Mouse (Mus musculus) intestine, embryonic 14.5 days (tissue): ENCODE results near the gene Zranb1. TPM values are rescaled to one million over a fixed set of nuclear protein-coding genes. Genes with fewer than 3 reads are reported as not detected.

Experiments
- ATAC-seq: fragments of 200-750 bp; cut with Nextera tagmentation; replicated peaks from 2 replicates; pipeline ENCODE4 v1.8.0; 2017; ENCODE audit warnings: low read depth, moderate number of reproducible peaks, moderate TSS enrichment, moderate library complexity; ENCODE audit not compliant: low FRiP score, low TSS enrichment
- DNase-seq: peaks from one replicate; pipeline ENCODE4 v3.0.0-alpha.2; 2018; ENCODE audit warnings: low spot score
- H3K27ac ChIP-seq: fragments of 300-500 bp; sonication (generic); 2 replicates; pipeline ENCODE4 v1.5.1; 2014; ENCODE audit warnings: low read depth, mild to moderate bottlenecking, control low read depth
- H3K27me3 ChIP-seq: fragments of 300-500 bp; sonication (generic); replicated peaks from 2 replicates; pipeline ENCODE4 v1.6.1; 2014; ENCODE audit warnings: low read length, control low read depth; ENCODE audit not compliant: control insufficient read depth, insufficient read depth
- H3K36me3 ChIP-seq: fragments of 300-500 bp; sonication (generic); 2 replicates; pipeline ENCODE4 v1.6.1; 2014; ENCODE audit warnings: low read length, control low read depth; ENCODE audit not compliant: control insufficient read depth, insufficient read depth
- H3K4me1 ChIP-seq: fragments of 300-500 bp; sonication (generic); replicated peaks from 2 replicates; pipeline ENCODE4 v1.6.1; 2014; ENCODE audit warnings: low read length, control low read depth, mixed read lengths; ENCODE audit not compliant: control insufficient read depth, insufficient read depth
- H3K4me2 ChIP-seq: fragments of 300-500 bp; sonication (generic); 2 replicates; pipeline ENCODE4 v1.6.1; 2014; ENCODE audit warnings: low read length
- H3K4me3 ChIP-seq: fragments of 300-500 bp; sonication (generic); 2 replicates; pipeline ENCODE4 v1.5.1; 2014; ENCODE audit warnings: low read depth, low read length, control low read depth, mixed read lengths
- H3K9ac ChIP-seq: fragments of 300-500 bp; sonication (generic); 2 replicates; pipeline ENCODE4 v1.6.1; 2014; ENCODE audit warnings: mild to moderate bottlenecking, low read length
- H3K9me3 ChIP-seq: fragments of 300-500 bp; sonication (generic); 2 replicates; pipeline ENCODE4 v1.6.1; 2016; ENCODE audit warnings: low read length, control low read depth; ENCODE audit not compliant: control insufficient read depth
- WGBS: fragments of 180-500 bp; shearing (Covaris S2); extraction: QIAGEN DNeasy Blood & Tissue Kit; methylation state at CpG from one replicate; pipeline ENCODE4 v1.1.7; 2014; 5-methylcytosine and 5-hydroxymethylcytosine counted together
- polyA plus RNA-seq: library from polyadenylated mRNA; unstranded; fragments of >200 nt; fragmentation: Nextera tagmentation; extraction: Ambion mirVana; gene quantifications from 2 replicates; pipeline ENCODE4 v1.2.1, GENCODE M21; 2014

Zranb1 gene
- polyA plus RNA-seq, 1 experiment from 2014 or later = 15.3 TPM

DNA sequence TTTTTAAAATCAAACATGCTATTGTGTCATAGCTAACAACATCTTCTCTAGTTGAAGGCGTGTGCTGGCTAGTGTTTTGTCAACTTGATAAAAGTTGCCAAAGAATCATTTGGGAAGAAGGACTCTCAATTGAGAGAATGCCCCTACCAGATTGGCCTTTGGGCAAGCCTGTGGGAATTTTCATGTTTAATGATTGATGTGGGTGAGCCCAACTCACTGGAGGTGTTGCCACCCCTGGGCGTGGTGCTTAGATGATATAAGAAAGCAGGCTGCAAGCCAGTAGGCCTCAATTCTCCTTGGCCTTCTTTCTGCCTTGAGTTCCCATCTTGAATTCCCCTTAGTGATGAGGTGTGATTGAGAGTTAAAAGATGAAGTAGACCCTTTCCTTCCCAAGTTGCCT, 47.0 kb downstream of the Zranb1 start:
- Histone ChIP-seq H3K9ac (no peak overlapping the region), H3K27ac (no peak overlapping the region), H3K36me3 (peaks cover 57% of the 10 kb centered on the region), H3K27me3 (no peaks in the 10 kb centered on the region), H3K4me1 (no peaks in the 10 kb centered on the region), H3K9me3 (no peaks in the 10 kb centered on the region), H3K4me2 (no peak overlapping the region), H3K4me3 (no peak overlapping the region)
- WGBS = 92% methylated on average over 2 of the region's 2 CpGs
- DNase-seq = no peak
- ATAC-seq = no peak

- no peak for ATAC-seq
- no peak for DNase-seq
Measured at GRCm38 (mm10) chr7:132982639-132983038, 51.7 kb downstream of the Zranb1 start.

GRCm38 (mm10) chr7:132989839-132990238, 58.9 kb downstream of the Zranb1 start:
- Histone ChIP-seq H3K9ac (no peak overlapping the region), H3K4me3 (no peak overlapping the region), H3K36me3 (peaks cover 86% of the 10 kb centered on the region), H3K27me3 (no peaks in the 10 kb centered on the region), H3K27ac (no peak overlapping the region), H3K9me3 (no peaks in the 10 kb centered on the region), H3K4me2 (no peak overlapping the region), H3K4me1 (no peaks in the 10 kb centered on the region)
- ATAC-seq = no peak
- DNase-seq = no peak
- WGBS = 74% methylated on average over 5 of the region's 5 CpGs

More at GRCm38 (mm10) chr7:132982639-132983038, 51.7 kb downstream of the Zranb1 start:
- H3K9ac ChIP-seq = no peak overlapping the region
- H3K4me2 ChIP-seq = no peak overlapping the region
- H3K4me3 ChIP-seq = no peak overlapping the region
- H3K36me3 ChIP-seq = peaks cover 63% of the 10 kb centered on the region
- no peak overlapping the region for H3K27ac ChIP-seq
- H3K9me3 ChIP-seq = no peaks in the 10 kb centered on the region
- no peaks in the 10 kb centered on the region for H3K27me3 ChIP-seq
- 79% methylated on average over 3 of the region's 3 CpGs for WGBS
- H3K4me1 ChIP-seq = no peaks in the 10 kb centered on the region

GRCm38 (mm10) chr7:132991240-132991900, 60.4 kb downstream of the Zranb1 start:
- Histone ChIP-seq H3K9me3 (no peaks in the 10 kb centered on the region), H3K4me3 (no peak overlapping the region), H3K9ac (no peak overlapping the region), H3K27me3 (no peaks in the 10 kb centered on the region), H3K27ac (no peak overlapping the region), H3K4me2 (no peak overlapping the region), H3K36me3 (peaks cover 86% of the 10 kb centered on the region), H3K4me1 (no peaks in the 10 kb centered on the region)
- ATAC-seq (no peak), DNase-seq (no peak)
- WGBS = 85% methylated on average over 14 of the region's 14 CpGs

GRCm38 (mm10) chr7:132992967-132993615, 62.1 kb downstream of the Zranb1 start:
- no peak for DNase-seq
- Histone ChIP-seq H3K27me3 (no peaks in the 10 kb centered on the region), H3K4me2 (no peak overlapping the region), H3K27ac (no peak overlapping the region), H3K9me3 (no peaks in the 10 kb centered on the region), H3K4me3 (no peak overlapping the region), H3K36me3 (peaks cover 94% of the 10 kb centered on the region), H3K9ac (no peak overlapping the region), H3K4me1 (no peaks in the 10 kb centered on the region)
- 90% methylated on average over 9 of the region's 9 CpGs for WGBS
- no peak for ATAC-seq

GRCm38 (mm10) chr7:132994120-132994519, 63.2 kb downstream of the Zranb1 start:
- ATAC-seq = no peak
- no peaks in the 10 kb centered on the region for H3K4me1 ChIP-seq
- no peak for DNase-seq
- H3K9ac ChIP-seq = no peak overlapping the region
- H3K4me3 ChIP-seq = no peak overlapping the region
- H3K27ac ChIP-seq = no peak overlapping the region
- no peaks in the 10 kb centered on the region for H3K27me3 ChIP-seq
- 88% methylated on average over 8 of the region's 8 CpGs for WGBS
- no peaks in the 10 kb centered on the region for H3K9me3 ChIP-seq
- no peak overlapping the region for H3K4me2 ChIP-seq
- peaks cover 94% of the 10 kb centered on the region for H3K36me3 ChIP-seq

DNA sequence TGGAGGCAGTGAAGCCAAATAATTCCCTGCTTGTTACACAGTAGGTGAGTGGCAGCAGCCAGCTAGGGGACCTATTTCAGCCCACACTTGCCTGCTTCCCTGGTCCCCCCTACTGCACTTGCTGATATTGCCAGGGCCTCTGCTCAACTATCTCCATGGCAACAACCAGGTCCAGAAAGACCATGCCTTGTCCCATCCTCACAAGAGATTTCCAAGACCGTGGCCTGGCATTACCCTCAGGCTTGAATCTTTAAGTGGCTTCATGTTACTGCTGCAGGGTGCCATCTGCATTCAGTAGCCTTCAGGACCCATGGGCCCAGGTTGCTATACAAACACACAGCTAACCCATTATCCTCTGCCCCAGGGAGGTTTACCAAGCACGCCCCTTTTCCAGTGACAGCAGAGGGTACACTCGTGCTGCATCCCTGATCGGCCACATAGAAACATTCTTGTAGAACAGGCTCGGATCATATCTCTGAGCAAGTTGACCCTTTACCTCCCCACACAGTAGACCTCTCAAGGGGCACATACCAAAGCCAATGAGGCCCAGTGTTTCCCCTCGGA, 63.8 kb downstream of the Zranb1 start:
- Histone ChIP-seq H3K4me1 (no peaks in the 10 kb centered on the region), H3K27ac (no peak overlapping the region), H3K9ac (no peak overlapping the region), H3K36me3 (peaks cover 94% of the 10 kb centered on the region), H3K9me3 (no peaks in the 10 kb centered on the region), H3K27me3 (no peaks in the 10 kb centered on the region), H3K4me3 (no peak overlapping the region), H3K4me2 (no peak overlapping the region)
- DNase-seq = peak; percentile 46
- 78% methylated on average over 6 of the region's 6 CpGs for WGBS
- no peak for ATAC-seq

- no peak overlapping the region for H3K9ac ChIP-seq
- DNase-seq (no peak), ATAC-seq (no peak)
- no peaks in the 10 kb centered on the region for H3K4me1 ChIP-seq
- no peak overlapping the region for H3K27ac ChIP-seq
- WGBS = 88% methylated on average over 5 of the region's 5 CpGs
- H3K9me3 ChIP-seq = no peaks in the 10 kb centered on the region
- no peak overlapping the region for H3K4me3 ChIP-seq
- no peak overlapping the region for H3K4me2 ChIP-seq
- H3K36me3 ChIP-seq = peaks cover 85% of the 10 kb centered on the region
- no peaks in the 10 kb centered on the region for H3K27me3 ChIP-seq
Measured at GRCm38 (mm10) chr7:132996391-132996790, 65.4 kb downstream of the Zranb1 start.
